Mouse (Mus musculus) midbrain, embryonic 14.5 days (tissue): Measurements from ENCODE around the gene Elavl3. TPM values are rescaled to one million over a fixed set of nuclear protein-coding genes. Genes with fewer than 3 reads are reported as not detected.

Experiments used
- ATAC-seq: fragments of 200-750 bp; cut with Nextera tagmentation; 2 replicates; pipeline ENCODE4 v1.8.0; 2017; ENCODE audit warnings: moderate number of reproducible peaks, moderate library complexity; ENCODE audit not compliant: low FRiP score, low TSS enrichment
- DNase-seq: peaks from one replicate; pipeline ENCODE4 v3.0.0-alpha.2; 2015
- H3K27ac ChIP-seq: fragments of 300-500 bp; sonication (generic); replicated peaks from 2 replicates; pipeline ENCODE4 v1.5.1; 2014; ENCODE audit warnings: mild to moderate bottlenecking, low read depth, low read length, moderate library complexity
- H3K27me3 ChIP-seq: fragments of 300-500 bp; sonication (generic); 2 replicates; pipeline ENCODE4 v1.6.1; 2014; ENCODE audit warnings: low read length, control low read depth, mixed read lengths; ENCODE audit not compliant: control insufficient read depth, insufficient read depth
- H3K36me3 ChIP-seq: fragments of 300-500 bp; sonication (generic); 2 replicates; pipeline ENCODE4 v1.6.1; 2014; ENCODE audit warnings: low read length, control low read depth; ENCODE audit not compliant: control insufficient read depth, insufficient read depth
- H3K4me1 ChIP-seq: fragments of 300-500 bp; sonication (generic); 2 replicates; pipeline ENCODE4 v1.6.1; 2014; ENCODE audit warnings: mild to moderate bottlenecking, antibody characterized with exemption, low read length, control low read depth; ENCODE audit not compliant: control insufficient read depth, insufficient read depth
- H3K4me2 ChIP-seq: fragments of 300-500 bp; sonication (generic); 2 replicates; pipeline ENCODE4 v1.6.1; 2014; ENCODE audit warnings: mild to moderate bottlenecking, low read length, moderate library complexity
- H3K4me3 ChIP-seq: fragments of 300-500 bp; sonication (generic); replicated peaks from 2 replicates; pipeline ENCODE4 v1.5.1; 2014; ENCODE audit warnings: low read depth, low read length
- H3K9ac ChIP-seq: fragments of 300-500 bp; sonication (generic); replicated peaks from 2 replicates; pipeline ENCODE4 v1.6.1; 2014; ENCODE audit warnings: mild to moderate bottlenecking, low read length, moderate library complexity
- H3K9me3 ChIP-seq: fragments of 300-500 bp; sonication (generic); 2 replicates; pipeline ENCODE4 v1.6.1; 2016; ENCODE audit warnings: low read length, control low read depth, mixed read lengths; ENCODE audit not compliant: control insufficient read depth
- WGBS: fragments of 180-500 bp; shearing (Covaris S2); extraction: QIAGEN DNeasy Blood & Tissue Kit; methylation state at CpG from one replicate; pipeline ENCODE4 v1.1.7; 2014; 5-methylcytosine and 5-hydroxymethylcytosine counted together
- polyA plus RNA-seq: library from polyadenylated mRNA; unstranded; fragments of >200 nt; fragmentation: Nextera tagmentation; extraction: Ambion mirVana; gene quantifications from 2 replicates; pipeline ENCODE4 v1.2.1, GENCODE M21; 2014

Gene Elavl3
- polyA plus RNA-seq, 1 experiment from 2014 or later: 137 TPM

GRCm38 (mm10) chr9:21988421-21989101 lies 63.3 kb downstream of the Elavl3 start:
- Histone ChIP-seq H3K36me3 (no peaks in the 10 kb centered on the region), H3K4me3 (peak overlapping the region; percentile 32), H3K9me3 (no peaks in the 10 kb centered on the region), H3K4me2 (peak overlapping the region; percentile 57), H3K27me3 (peaks cover 54% of the 10 kb centered on the region), H3K4me1 (peaks cover 23% of the 10 kb centered on the region), H3K9ac (peak overlapping the region; percentile 46; the same call in 1 of the 2 replicates), H3K27ac (no peak overlapping the region)
- ATAC-seq (no peak), DNase-seq (peak; percentile 47)
- 1% methylated on average over 32 of the region's 32 CpGs for WGBS

GRCm38 (mm10) chr9:21987592-21988342 lies 64.1 kb downstream of the Elavl3 start:
- H3K4me3 ChIP-seq: peak overlapping the region; percentile 32; the same call in 1 of the 2 replicates
- no peak overlapping the region for H3K27ac ChIP-seq
- no peaks in the 10 kb centered on the region for H3K9me3 ChIP-seq
- H3K4me2 ChIP-seq: peak overlapping the region; percentile 57
- H3K27me3 ChIP-seq: peaks cover 54% of the 10 kb centered on the region
- ATAC-seq (no peak), DNase-seq (no peak)
- 9% methylated on average over 36 of the region's 36 CpGs for WGBS
- peaks cover 23% of the 10 kb centered on the region for H3K4me1 ChIP-seq
- no peak overlapping the region for H3K9ac ChIP-seq
- H3K36me3 ChIP-seq: no peaks in the 10 kb centered on the region

- Histone ChIP-seq H3K9ac (no peak overlapping the region), H3K9me3 (no peaks in the 10 kb centered on the region), H3K4me1 (peaks cover 12% of the 10 kb centered on the region), H3K4me3 (no peak overlapping the region), H3K27ac (no peak overlapping the region), H3K27me3 (peaks cover 24% of the 10 kb centered on the region), H3K36me3 (no peaks in the 10 kb centered on the region), H3K4me2 (no peak overlapping the region)
- 6% methylated on average over 3 of the region's 3 CpGs for WGBS
- DNase-seq (no peak), ATAC-seq (no peak)
Observed at GRCm38 (mm10) chr9:21983911-21984310, 67.9 kb downstream of the Elavl3 start.

GRCm38 (mm10) chr9:21978398-21979128 lies 73.3 kb downstream of the Elavl3 start:
- Histone ChIP-seq H3K4me1 (no peaks in the 10 kb centered on the region), H3K9ac (no peak overlapping the region), H3K27ac (no peak overlapping the region), H3K4me3 (no peak overlapping the region), H3K4me2 (no peak overlapping the region), H3K9me3 (no peaks in the 10 kb centered on the region), H3K27me3 (no peaks in the 10 kb centered on the region), H3K36me3 (no peaks in the 10 kb centered on the region)
- ATAC-seq: no peak
- no peak for DNase-seq
- WGBS: 92% methylated on average over 4 of the region's 4 CpGs

GRCm38 (mm10) chr9:21977972-21978371 lies 73.9 kb downstream of the Elavl3 start:
- no peak overlapping the region for H3K27ac ChIP-seq
- no peaks in the 10 kb centered on the region for H3K36me3 ChIP-seq
- no peaks in the 10 kb centered on the region for H3K9me3 ChIP-seq
- H3K4me1 ChIP-seq: no peaks in the 10 kb centered on the region
- ATAC-seq (no peak), DNase-seq (peak; percentile 10)
- no peak overlapping the region for H3K4me2 ChIP-seq
- H3K9ac ChIP-seq: no peak overlapping the region
- H3K4me3 ChIP-seq: no peak overlapping the region
- WGBS: 21% methylated on average over 2 of the region's 2 CpGs
- no peaks in the 10 kb centered on the region for H3K27me3 ChIP-seq

- no peaks in the 10 kb centered on the region for H3K9me3 ChIP-seq
- ATAC-seq: no peak
- 84% methylated on average over 5 of the region's 5 CpGs for WGBS
Observed at GRCm38 (mm10) chr9:21977331-21977730, 74.5 kb downstream of the Elavl3 start.

GRCm38 (mm10) chr9:21976626-21977175 lies 75.1 kb downstream of the Elavl3 start:
- WGBS: 89% methylated on average over 10 of the region's 10 CpGs
- ATAC-seq: no peak
- no peaks in the 10 kb centered on the region for H3K4me1 ChIP-seq
- no peak overlapping the region for H3K4me3 ChIP-seq
- no peaks in the 10 kb centered on the region for H3K27me3 ChIP-seq
- no peaks in the 10 kb centered on the region for H3K36me3 ChIP-seq
- H3K4me2 ChIP-seq: no peak overlapping the region
- H3K9me3 ChIP-seq: no peaks in the 10 kb centered on the region
- H3K9ac ChIP-seq: no peak overlapping the region
- no peak overlapping the region for H3K27ac ChIP-seq
- DNase-seq: no peak

More at GRCm38 (mm10) chr9:21977331-21977730, 74.5 kb downstream of the Elavl3 start:
- Histone ChIP-seq H3K4me3 (no peak overlapping the region), H3K9ac (no peak overlapping the region), H3K36me3 (no peaks in the 10 kb centered on the region), H3K27ac (no peak overlapping the region), H3K27me3 (no peaks in the 10 kb centered on the region), H3K4me1 (no peaks in the 10 kb centered on the region), H3K4me2 (no peak overlapping the region)
- no peak for DNase-seq

- no peak for DNase-seq
- Histone ChIP-seq H3K4me1 (no peaks in the 10 kb centered on the region), H3K27ac (no peak overlapping the region), H3K4me2 (no peak overlapping the region), H3K9me3 (no peaks in the 10 kb centered on the region), H3K4me3 (no peak overlapping the region), H3K36me3 (no peaks in the 10 kb centered on the region), H3K27me3 (no peaks in the 10 kb centered on the region), H3K9ac (no peak overlapping the region)
- WGBS: 94% methylated on average over 4 of the region's 4 CpGs
- ATAC-seq: no peak
Observed at GRCm38 (mm10) chr9:21969304-21969703, 82.5 kb downstream of the Elavl3 start.
